Mouse (Mus musculus): ENCODE measurements around the gene Rbp3. TPM values are rescaled to one million over a fixed set of nuclear protein-coding genes. Genes with fewer than 3 reads are reported as not detected.
A peak's percentile ranks its signal among the peaks of the same experiment; 100 is the strongest.

Gene Rbp3
- polyA plus RNA-seq, 1 experiment = not detected

DNA sequence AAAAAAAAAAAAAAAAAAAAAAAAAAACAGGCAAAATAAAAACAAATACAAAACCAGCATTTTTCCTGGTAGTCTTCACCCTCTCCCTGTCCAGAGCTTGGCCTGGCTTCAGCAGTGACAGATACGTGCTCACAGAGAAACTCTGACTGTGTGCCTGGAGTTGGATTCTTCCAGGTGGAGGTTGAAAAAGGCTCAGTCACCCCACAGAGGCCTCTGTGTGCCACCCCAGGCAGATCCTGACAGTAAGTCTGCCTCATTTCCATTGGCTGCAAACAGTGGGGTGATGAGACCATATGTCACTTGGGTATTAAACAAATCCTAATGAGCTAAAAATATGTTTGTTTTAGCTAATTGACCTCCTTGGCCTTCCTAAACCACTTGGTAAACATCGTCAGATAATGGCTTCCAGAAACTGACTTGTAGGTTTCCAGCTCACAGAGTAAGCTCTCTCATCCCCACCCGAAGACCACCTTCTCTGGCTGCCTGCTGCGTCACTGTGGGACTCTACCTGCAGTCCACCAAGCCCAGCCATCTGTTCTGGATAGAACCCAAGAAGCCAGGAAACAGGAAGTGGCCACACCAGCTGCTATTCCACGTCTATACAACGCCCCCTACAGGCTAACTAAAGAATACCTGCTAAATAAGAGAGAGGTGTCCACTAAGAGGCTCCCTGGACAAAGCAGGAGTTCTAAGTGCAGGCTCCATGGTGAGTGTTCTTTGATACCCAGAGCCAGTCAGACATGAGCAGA is 1.4 kb upstream of the Rbp3 start:
- TF ChIP-seq POLR2A (IDR thresholded peaks at IDR 0.05; ENCODE audit: low read depth, low read length) = no peak
- no peak for TF ChIP-seq CTCF (IDR thresholded peaks at IDR 0.05; ENCODE audit: extremely low read depth, insufficient read length, insufficient replicate concordance, low read depth, low read length)
- no peak overlapping the region for H3K4me3 ChIP-seq (ENCODE audit: low read depth, low read length)
- WGBS = 37% methylated on average over 6 of the region's 6 CpGs
- no peaks in the 10 kb centered on the region for H3K27me3 ChIP-seq (ENCODE audit: control insufficient read depth, insufficient read depth, low read length)
- H3K27ac ChIP-seq (ENCODE audit: insufficient read depth, low read depth, low read length) = no peak overlapping the region
- no peaks in the 10 kb centered on the region for H3K36me3 ChIP-seq (ENCODE audit: control insufficient read depth, insufficient read depth, low read length)
- H3K4me1 ChIP-seq (ENCODE audit: control insufficient read depth, insufficient read depth, insufficient read length, low read length) = no peaks in the 10 kb centered on the region

- H3K27me3 ChIP-seq (ENCODE audit: control insufficient read depth, insufficient read depth, low read length) = no peaks in the 10 kb centered on the region
- H3K4me1 ChIP-seq (ENCODE audit: control insufficient read depth, insufficient read depth, insufficient read length, low read length) = no peaks in the 10 kb centered on the region
- no peak for TF ChIP-seq CTCF (IDR thresholded peaks at IDR 0.05; ENCODE audit: extremely low read depth, insufficient read length, insufficient replicate concordance, low read depth, low read length)
- 66% methylated on average over 13 of the region's 13 CpGs for WGBS
- no peak overlapping the region for H3K4me3 ChIP-seq (ENCODE audit: low read depth, low read length)
- H3K27ac ChIP-seq (ENCODE audit: insufficient read depth, low read depth, low read length) = no peak overlapping the region
- H3K36me3 ChIP-seq (ENCODE audit: control insufficient read depth, insufficient read depth, low read length) = no peaks in the 10 kb centered on the region
These were observed 2.3 kb downstream of the Rbp3 start for GRCm38 (mm10) chr14:33956055-33956454.

GRCm38 (mm10) chr14:33958186-33958585 is 4.4 kb downstream of the Rbp3 start:
- no peaks in the 10 kb centered on the region for H3K27me3 ChIP-seq (ENCODE audit: control insufficient read depth, insufficient read depth, low read length)
- H3K4me3 ChIP-seq (ENCODE audit: low read depth, low read length) = no peak overlapping the region
- no peak overlapping the region for H3K27ac ChIP-seq (ENCODE audit: insufficient read depth, low read depth, low read length)
- TF ChIP-seq POLR2A (IDR thresholded peaks at IDR 0.05; ENCODE audit: low read depth, low read length) (no peak), CTCF (IDR thresholded peaks at IDR 0.05; ENCODE audit: extremely low read depth, insufficient read length, insufficient replicate concordance, low read depth, low read length) (no peak)
- H3K36me3 ChIP-seq (ENCODE audit: control insufficient read depth, insufficient read depth, low read length) = no peaks in the 10 kb centered on the region
- WGBS = 75% methylated on average over 4 of the region's 4 CpGs
- no peaks in the 10 kb centered on the region for H3K4me1 ChIP-seq (ENCODE audit: control insufficient read depth, insufficient read depth, insufficient read length, low read length)

GRCm38 (mm10) chr14:33958841-33959240 is 5.0 kb downstream of the Rbp3 start:
- WGBS = 48% methylated on average over 3 of the region's 3 CpGs
- Histone ChIP-seq H3K4me3 (ENCODE audit: low read depth, low read length) (no peak overlapping the region), H3K27ac (ENCODE audit: insufficient read depth, low read depth, low read length) (no peak overlapping the region), H3K36me3 (ENCODE audit: control insufficient read depth, insufficient read depth, low read length) (no peaks in the 10 kb centered on the region), H3K4me1 (ENCODE audit: control insufficient read depth, insufficient read depth, insufficient read length, low read length) (no peaks in the 10 kb centered on the region), H3K27me3 (ENCODE audit: control insufficient read depth, insufficient read depth, low read length) (no peaks in the 10 kb centered on the region)
- TF ChIP-seq CTCF (IDR thresholded peaks at IDR 0.05; ENCODE audit: extremely low read depth, insufficient read length, insufficient replicate concordance, low read depth, low read length) = no peak
- TF ChIP-seq POLR2A (IDR thresholded peaks at IDR 0.05; ENCODE audit: low read depth, low read length) = no peak

DNA sequence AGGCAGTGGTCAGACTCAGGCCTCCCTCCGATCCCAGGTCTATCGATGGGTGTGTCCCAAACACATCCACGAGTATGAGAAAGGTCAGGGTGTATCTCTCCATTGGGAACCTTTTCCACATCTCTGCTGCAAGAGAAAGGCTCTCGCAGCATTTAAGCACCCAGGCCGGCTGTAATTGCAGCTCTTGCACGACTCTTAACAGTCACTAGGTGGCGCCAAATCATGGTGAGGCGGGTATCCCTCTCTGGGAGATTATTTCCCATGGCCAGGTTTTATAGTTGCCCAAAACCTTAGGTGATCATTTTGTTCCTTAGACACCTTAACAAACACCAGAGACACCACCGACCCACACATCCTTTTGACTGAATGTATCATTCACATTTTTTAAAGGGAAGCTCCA is 5.5 kb downstream of the Rbp3 start:
- no peaks in the 10 kb centered on the region for H3K36me3 ChIP-seq (ENCODE audit: control insufficient read depth, insufficient read depth, low read length)
- 13% methylated on average over 9 of the region's 9 CpGs for WGBS
- no peak overlapping the region for H3K4me3 ChIP-seq (ENCODE audit: low read depth, low read length)
- TF ChIP-seq CTCF (IDR thresholded peaks at IDR 0.05; ENCODE audit: extremely low read depth, insufficient read length, insufficient replicate concordance, low read depth, low read length) (peak; percentile 43; the same call in 1 of the 2 replicates), POLR2A (IDR thresholded peaks at IDR 0.05; ENCODE audit: low read depth, low read length) (no peak)
- H3K27me3 ChIP-seq (ENCODE audit: control insufficient read depth, insufficient read depth, low read length) = no peaks in the 10 kb centered on the region
- H3K27ac ChIP-seq (ENCODE audit: insufficient read depth, low read depth, low read length) = no peak overlapping the region
- no peaks in the 10 kb centered on the region for H3K4me1 ChIP-seq (ENCODE audit: control insufficient read depth, insufficient read depth, insufficient read length, low read length)

- no peaks in the 10 kb centered on the region for H3K4me1 ChIP-seq (ENCODE audit: control insufficient read depth, insufficient read depth, insufficient read length, low read length)
- TF ChIP-seq CTCF (IDR thresholded peaks at IDR 0.05; ENCODE audit: extremely low read depth, insufficient read length, insufficient replicate concordance, low read depth, low read length) = no peak; the same call in 1 of the 2 replicates
- no peak for TF ChIP-seq POLR2A (IDR thresholded peaks at IDR 0.05; ENCODE audit: low read depth, low read length)
- no peak overlapping the region for H3K27ac ChIP-seq (ENCODE audit: insufficient read depth, low read depth, low read length)
- no peak overlapping the region for H3K4me3 ChIP-seq (ENCODE audit: low read depth, low read length)
- H3K27me3 ChIP-seq (ENCODE audit: control insufficient read depth, insufficient read depth, low read length) = no peaks in the 10 kb centered on the region
- no peaks in the 10 kb centered on the region for H3K36me3 ChIP-seq (ENCODE audit: control insufficient read depth, insufficient read depth, low read length)
- WGBS = 56% methylated on average over 7 of the region's 7 CpGs
These were observed 11.9 kb downstream of the Rbp3 start for GRCm38 (mm10) chr14:33965675-33966074.

DNA sequence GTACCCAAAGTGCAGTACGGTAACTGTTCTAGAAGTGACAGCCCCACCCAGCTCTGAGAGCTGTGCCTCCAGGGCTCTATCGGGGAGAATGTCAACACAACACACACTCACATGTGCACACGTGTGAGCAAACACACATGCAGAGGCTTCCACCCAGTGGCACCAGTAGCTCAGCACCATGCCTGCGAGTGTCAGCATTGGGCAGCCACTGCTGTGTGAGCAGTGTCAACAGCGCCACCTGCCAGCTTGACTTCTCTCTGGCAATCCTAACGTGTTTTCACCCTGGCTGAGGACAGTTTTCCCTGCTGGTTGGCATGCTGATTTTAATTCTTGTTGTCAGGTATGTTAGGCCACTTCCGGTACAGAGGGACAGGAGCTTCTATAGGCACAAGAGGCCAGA is 18.9 kb downstream of the Rbp3 start:
- TF ChIP-seq CTCF (IDR thresholded peaks at IDR 0.05; ENCODE audit: extremely low read depth, insufficient read length, insufficient replicate concordance, low read depth, low read length) (no peak), POLR2A (IDR thresholded peaks at IDR 0.05; ENCODE audit: low read depth, low read length) (no peak)
- no peak overlapping the region for H3K27ac ChIP-seq (ENCODE audit: insufficient read depth, low read depth, low read length)
- WGBS = 41% methylated on average over 7 of the region's 7 CpGs
- no peaks in the 10 kb centered on the region for H3K36me3 ChIP-seq (ENCODE audit: control insufficient read depth, insufficient read depth, low read length)
- no peak overlapping the region for H3K4me3 ChIP-seq (ENCODE audit: low read depth, low read length)
- no peaks in the 10 kb centered on the region for H3K27me3 ChIP-seq (ENCODE audit: control insufficient read depth, insufficient read depth, low read length)
- no peaks in the 10 kb centered on the region for H3K4me1 ChIP-seq (ENCODE audit: control insufficient read depth, insufficient read depth, insufficient read length, low read length)

Data from small intestine, adult 2 months (tissue).